Mouse (Mus musculus) lung, postnatal 25 days (tissue): ENCODE measurements around the gene Dnah2.

Source experiments
- DNase-seq: peaks from one replicate; pipeline ENCODE4 v3.0.0; 2022; ENCODE audit warnings: low spot score

Dnah2 gene

DNA sequence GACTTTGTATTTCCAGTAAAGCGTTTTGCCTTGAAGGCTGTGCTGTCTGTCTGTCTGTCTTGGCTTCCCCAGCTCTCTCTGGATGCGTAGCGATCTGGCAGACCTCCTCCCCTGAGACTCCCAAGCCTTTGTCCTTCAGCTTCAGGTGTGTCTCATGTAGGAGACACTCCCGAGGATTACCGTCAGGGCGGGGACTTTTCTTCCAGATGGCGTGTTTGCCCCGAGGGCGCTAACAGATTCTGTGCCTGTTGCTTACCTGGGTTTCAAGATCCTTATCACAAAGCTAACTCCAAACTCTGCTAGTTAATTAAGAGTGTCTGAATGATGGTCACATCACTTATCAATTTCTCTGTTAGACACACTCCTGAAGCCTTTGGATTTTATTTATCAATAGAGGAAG, 79.6 kb downstream of the Dnah2 start:
- DNase-seq, result no peak

DNA sequence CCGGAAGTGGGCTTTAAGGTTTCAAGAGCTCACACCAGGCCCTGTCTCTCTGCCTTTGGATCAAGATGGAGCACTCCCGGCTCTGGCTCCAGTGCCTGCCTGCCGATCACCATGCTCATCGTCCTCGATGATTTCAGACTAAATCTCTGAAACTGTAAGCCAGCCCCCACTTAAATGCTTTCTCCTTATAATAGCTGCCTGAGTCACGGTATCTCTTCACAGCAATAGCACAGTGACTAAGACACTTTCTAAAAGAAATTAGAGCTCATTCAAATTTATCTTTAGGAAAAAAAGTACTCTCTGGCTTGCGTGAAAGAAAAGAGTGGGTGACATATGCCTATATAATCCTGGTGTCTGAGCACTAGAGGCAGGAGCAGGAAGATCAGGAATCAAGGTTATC, 84.9 kb downstream of the Dnah2 start:
- DNase-seq, result no peak

DNA sequence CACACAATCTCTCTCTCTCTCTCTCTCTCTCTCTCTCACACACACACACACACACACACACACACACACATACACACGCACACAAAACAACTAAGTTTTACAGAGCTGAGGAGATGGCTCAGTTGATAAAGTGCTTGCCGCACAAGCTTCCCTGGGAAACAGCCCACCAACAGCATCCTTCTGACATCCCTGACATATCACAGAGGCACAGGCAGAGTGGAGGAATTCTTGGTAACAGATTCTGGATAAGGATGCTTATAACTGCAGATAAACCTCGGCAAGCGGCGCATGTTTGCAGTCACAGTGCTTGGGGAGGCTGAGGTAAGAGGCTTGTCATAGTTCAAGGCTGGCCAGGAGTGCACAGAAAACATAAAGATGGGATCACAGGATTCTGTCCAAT, 87.3 kb downstream of the Dnah2 start:
- no peak for DNase-seq

DNA sequence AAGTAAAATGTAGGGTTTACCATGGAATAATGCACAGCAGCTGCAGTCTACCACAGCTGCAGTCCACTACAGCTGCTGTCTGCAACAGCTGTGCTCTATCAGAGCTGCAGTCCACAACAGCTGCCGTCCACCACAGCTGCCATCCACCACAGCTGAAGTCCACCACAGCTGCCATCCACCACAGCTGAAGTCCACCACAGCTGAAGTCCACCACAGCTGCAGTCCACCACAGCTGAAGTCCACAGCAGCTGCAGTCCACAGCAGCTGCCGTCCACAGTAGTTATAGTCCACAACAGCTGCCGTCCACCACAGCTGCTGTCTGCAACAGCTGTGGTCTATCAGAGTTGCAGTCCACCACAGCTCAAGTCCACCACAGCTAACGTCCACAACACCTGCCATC, 89.0 kb downstream of the Dnah2 start:
- no peak for DNase-seq

DNA sequence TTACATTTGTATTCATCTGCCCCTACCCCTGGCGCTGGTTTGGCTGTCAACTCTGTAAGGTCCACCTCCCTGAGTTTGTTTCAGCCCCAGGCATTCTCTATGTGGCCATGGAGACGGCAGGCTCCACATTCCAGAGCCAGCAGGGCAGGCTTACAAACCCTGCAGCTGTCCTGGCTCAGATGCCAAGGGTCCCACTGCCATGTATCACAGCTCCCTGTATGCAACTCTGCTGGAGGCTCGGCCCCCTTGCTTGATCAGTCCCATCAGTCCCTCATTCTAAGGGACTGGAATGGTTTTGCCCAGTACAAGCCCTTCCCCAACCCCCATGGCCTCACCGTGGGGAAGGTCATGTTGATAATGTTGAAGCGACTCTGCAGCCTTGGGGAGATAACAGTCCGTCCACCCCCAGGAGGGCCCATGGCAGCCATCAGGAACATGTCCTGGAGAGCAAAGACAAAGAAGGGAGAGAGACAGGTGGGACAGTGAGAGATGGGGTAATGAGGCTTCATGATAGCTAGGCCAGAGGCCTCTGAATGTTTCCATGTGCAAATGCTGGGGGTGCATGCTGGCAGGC, 91.8 kb downstream of the Dnah2 start:
- DNase-seq, result no peak

DNA sequence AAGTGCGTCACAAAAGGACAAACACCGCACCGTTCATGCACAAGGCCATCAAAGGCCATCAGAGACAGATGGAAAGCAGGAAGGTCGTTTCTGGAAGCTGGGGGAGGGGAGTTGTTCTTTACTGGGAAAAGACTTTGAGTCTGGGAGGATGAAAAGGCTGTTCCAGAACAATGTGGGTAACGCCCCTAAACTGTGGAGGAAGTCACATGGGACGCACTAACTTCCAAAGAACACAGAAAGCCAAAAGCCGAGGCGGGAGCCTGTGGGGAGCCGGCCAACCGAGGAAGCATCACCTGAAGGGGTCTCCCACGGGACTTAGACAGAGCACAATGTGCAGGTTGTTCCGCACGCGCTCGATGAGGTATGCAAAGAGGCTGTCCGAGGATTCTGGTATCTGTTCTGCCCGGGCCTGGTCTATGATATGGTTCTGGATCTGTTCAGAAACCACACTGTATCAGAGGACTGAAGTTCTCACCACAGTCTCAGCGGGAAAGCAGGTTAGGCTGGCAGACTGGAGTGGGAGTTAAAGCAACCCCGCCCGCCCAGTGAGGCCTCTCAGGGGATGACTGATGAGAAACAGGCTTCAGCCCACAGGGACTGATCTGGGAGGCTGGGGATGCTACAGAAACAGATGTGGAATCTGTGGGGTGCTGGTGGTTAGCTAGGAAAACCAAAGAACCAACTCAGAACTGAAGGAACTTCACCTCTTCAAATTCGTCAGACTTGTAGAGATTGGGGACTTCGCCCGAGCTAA, 96.6 kb downstream of the Dnah2 start:
- peak; percentile 69 for DNase-seq

DNA sequence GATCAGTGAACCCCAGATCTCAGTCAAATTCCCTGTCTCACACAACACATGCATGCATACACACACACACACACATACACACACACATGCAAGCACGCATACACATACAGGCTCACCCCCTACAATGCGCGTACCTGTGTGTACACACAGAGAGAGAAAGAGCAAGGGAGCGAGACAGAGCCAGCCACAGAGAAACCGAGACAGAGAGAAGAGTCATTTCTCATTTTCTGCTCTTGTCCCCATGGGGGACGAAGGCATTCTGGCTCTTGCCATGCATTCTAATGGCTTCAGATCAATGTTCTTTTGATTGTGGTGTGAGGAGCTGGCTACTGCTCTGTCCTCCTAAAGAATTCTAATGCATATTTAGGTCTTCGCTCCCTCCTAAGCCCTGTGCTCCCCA, 101.6 kb downstream of the Dnah2 start:
- no peak for DNase-seq

DNA sequence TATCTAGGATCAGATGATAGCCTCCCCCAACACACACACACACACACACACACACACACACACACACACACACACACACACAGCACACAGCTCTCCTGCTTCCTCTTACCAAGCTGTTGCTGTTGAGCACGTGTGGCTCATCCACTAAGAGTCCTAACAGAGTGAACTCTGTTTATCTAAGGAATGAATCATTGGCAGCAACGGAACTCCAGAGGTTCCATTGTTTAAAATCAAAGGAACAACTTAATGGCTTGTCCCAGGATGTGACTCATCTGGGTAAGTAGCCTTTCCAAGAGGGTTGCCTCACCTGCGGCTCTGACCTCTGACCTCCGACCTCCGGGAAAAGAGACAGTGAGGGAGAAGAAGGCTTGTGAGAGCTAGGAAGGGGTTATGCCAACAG, 105.6 kb downstream of the Dnah2 start:
- DNase-seq, result peak; percentile 78

DNA sequence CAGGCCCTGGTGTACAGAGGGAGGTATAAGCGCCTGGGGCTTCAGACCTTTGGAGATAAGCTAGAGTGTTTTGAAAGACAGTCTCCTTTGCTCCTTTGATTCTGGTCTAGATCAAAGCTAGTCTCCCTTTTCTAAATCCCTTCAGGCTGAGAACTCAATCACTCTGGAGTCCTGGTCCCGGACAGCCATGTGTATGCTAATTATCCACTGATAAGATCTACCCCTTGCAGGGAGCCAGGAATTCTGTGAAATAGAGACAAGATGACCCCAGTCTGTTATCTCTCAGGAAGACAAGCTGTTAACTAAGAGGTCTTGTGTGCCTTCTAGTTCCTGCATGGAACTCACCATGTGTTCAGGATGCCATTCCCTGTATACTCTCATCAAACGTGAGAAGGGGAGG, 111.6 kb downstream of the Dnah2 start:
- DNase-seq, result no peak

DNA sequence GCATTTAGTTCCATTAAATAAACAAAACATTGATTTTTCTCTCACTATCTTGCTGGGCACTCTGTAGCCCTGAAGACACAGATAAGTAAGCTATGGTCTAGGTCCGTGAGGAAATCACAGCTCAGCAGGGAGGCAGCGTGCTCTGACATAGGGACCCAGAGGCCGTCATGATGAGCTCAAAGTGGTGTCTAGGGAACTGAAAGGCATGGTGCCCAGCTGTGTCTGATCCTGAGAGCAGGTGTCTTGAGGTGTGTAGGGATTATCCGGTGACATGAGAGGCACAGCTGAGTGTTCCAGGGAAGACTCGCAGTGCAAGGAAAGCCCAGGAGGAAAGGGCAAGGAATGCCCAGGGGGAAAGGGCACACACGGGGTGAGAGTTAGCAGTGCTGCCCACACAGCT, 115.7 kb downstream of the Dnah2 start:
- DNase-seq, result no peak

DNA sequence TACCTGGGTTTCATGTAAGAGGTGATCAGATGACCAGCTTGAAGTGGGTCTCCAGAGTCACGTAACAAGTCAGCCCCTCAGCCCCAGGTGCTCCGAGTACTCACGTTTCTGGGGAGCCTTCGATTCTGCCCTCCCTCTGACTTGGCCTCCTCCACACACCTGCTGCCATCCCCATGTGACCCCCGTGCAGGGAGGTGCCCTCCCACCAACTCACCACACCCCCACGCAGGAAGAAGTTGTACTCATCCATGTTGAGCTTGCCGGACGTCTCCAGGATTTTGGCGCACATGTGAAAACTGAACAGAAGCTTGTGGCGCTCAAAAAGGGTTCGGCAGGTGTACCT, 116.3 kb downstream of the Dnah2 start:
- DNase-seq, result no peak

DNA sequence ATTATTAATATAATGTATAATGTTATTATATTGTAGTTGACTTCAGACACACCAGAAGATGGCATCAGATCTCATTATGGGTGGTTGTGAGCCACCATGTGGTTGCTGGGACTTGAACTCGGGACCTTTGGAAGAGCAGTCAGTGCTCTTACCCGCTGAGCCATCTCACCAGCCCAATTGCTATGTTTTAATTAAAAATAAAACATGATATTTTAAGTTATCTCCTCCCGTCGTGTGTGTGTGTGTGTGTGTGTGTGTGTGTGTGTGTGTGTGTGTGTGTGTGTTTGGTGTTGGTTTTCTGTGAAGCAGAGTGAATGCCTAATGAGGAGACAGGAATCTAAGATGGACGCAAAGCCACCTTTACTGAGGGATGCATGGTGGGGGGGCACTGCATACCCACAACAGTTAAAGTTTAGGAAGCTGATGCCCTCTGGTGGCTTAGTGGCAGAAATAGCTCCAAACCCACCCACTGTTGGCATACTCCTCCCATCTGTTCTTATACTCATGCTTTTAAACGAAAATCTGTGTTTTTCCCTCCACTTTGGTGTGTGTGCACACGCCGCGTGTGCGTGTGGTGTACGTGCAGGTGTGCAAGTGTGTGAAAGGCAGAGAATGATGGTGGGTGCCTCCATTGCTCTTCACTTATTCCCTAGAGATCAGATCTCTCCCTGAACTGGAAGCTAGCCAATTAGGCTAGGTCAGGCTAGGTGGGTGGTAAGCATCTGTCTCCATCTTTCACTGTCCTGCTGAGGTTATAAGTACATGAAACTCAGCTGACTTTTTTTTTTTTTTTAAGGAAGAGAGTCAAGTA, 116.9 kb downstream of the Dnah2 start:
- DNase-seq, result peak; percentile 89

DNA sequence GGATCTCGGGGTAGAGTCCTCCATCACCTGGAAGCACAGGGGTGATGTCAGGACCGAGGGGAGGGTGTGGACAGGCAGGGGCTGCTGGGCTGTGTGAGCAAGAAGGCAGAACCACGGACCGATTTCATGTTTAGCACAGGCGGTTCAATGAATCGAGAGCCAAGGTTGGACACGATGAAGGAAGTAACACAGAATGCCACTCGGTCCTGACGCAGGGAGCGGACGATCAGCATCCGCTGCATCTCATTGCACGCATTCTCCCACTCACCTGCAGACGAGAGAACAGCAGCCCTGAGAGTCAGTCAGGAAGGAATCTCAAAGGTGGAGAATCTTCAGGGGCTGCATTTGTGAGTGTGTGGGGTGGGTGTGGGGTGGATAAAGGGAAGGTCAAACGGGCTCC, 118.3 kb downstream of the Dnah2 start:
- no peak for DNase-seq

DNA sequence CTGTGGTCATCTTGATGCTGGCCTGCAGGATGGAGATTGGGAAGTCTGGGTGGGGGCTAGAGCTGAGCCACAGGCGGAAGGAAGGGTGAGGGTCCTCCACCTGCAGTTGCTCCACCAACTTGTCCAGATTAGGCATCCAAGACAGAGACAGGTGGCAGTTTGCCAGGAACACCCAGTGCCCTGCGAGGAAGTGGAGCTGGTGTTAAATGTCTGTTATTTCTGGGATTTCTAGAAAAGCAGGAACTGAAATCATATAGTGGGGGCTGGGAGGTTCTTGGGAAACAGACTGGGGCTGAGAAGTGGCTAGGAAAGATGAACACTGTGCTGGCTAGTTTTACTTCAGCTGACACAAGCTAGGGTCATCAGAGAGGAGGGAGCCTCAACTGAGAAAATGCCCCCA, 119.6 kb downstream of the Dnah2 start:
- peak; percentile 40 for DNase-seq

DNA sequence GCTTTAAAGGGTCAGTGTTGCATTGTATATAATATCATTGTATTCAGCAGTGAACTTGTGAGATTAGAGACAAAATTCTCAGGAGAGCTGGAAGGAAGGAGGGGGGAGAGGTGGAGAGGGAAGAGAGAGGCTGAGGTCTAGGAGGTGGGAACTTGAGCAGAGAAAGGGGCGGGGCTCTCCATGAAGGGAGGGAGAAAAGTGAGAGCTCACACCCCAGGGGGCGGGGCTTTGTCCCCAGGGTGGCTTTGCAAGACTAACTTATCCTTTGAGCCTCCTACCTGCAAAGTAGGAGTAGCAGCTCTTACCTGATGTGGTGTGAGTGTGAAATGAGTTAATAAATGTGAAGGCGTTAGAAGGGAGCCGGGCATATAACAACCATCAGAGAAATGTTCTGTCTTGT, 120.2 kb downstream of the Dnah2 start:
- peak; percentile 77 for DNase-seq

DNA sequence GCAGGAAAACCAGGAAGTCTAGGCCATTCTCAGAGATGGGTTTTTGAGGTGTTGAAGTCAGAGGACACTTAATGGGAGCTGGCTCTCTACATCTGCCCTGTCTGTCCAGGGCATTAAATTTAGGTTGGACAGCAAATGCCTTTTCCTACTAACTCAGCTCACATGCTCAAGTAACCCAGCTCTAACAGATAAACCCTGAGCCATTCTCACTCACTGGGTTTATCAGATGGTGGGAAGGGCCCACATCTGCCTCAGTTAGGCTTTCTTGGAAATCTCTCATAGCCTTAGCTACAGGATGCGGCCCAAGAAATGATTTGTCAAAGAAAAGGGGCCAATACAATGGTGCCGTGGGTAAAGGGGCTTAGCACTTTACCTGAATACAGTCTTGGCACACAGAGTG, 122.7 kb downstream of the Dnah2 start:
- no peak for DNase-seq

DNA sequence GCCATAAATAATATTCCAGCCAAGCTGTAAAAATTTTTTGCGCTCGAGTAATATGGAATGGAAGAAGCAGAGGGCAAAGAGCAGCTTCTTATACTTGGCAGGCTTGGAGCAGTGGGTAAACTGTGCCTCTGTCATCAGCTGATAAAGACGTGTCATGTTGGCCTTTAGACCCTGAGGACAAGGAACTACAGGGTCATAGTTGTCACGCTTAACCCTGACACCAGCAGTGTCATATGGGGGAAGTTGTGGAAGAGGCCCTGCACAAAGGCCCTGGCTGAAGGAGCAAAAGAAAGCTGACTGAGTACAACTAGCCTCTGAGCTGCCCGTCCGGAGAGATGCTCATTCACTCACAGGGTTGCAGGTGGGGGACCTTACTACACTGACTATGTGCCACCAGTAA, 125.0 kb downstream of the Dnah2 start:
- no peak for DNase-seq

DNA sequence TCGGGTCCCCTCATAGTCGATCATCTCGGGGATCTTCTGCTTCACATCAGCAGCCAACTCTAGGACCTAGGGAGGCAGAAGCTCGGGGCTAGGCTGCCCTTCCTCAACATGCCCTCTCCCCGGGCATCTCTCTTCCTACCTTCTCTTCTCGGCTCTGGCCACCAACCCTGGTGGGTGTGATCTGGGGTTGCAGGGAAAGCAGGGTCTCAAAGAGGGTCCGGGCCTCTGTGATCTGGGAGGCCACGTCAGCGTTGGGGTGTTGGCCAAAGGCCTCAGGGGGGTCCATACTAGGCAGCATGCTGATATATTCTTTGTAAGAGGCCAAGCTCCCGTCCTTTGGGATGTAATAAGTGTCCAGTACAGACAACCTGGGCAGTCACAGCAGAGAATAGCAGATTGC, 126.1 kb downstream of the Dnah2 start:
- DNase-seq, result no peak

DNA sequence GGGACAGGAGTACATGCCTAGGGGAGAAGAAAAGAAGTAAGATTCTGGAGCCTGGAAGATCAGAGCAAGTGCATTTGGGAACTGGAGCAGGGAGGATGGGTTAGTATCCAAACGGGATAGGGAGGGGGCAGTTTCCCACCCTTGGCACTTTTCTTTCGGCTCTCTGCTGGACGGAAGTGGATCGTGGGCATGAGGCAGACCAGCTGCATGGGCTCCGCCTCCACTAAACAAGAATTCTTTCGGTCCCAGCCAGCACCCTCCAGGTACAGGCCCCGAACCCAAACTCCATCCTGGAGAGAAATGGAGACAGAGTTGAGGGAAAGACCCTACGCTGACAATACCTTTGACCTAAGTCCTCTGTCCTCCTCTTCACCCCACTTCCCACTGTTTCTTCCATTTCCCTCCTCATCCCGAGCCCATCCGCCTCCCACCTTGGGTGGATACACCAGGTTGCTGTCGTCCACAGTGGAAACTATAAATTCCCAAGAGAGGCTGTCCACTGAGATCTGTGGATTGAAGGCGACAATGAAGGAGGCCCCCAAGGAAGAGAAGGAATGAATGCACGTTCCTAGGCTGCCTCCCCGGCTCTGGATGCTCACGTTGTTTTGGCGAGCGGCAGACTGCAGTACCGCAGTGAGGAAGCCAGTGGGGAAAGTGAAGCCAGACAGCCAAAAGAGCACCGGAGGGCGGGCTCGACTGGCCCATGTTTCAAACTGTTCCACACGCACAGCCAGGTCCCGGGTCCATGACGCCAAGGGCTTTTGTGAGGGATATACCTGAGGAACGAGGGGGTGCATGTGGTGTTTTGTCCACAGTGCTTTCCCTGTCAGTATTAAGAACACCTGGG, 127.6 kb downstream of the Dnah2 start:
- DNase-seq, result no peak

DNA sequence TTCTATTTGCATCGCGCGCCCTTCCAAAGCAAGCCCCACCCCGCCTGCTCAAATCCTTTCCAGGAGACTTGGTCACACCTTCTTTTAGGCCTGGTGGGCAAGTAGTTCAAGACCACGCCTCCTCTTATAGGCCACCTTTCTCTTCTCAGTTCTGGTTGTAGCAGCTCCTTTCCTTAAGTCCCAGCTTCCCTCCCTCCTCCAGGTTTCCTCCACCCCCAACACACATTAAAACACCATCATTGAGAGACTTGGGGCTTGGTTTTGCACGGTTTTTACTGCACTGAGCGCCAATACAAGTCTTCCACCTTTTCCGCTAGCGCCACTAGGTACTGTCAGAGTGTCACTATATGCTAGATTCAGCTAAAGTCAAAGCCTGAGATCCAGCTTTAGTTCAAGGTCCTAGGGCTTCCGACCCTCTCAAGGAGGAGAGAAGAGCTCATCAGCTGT, 128.3 kb downstream of the Dnah2 start:
- DNase-seq, result no peak

DNA sequence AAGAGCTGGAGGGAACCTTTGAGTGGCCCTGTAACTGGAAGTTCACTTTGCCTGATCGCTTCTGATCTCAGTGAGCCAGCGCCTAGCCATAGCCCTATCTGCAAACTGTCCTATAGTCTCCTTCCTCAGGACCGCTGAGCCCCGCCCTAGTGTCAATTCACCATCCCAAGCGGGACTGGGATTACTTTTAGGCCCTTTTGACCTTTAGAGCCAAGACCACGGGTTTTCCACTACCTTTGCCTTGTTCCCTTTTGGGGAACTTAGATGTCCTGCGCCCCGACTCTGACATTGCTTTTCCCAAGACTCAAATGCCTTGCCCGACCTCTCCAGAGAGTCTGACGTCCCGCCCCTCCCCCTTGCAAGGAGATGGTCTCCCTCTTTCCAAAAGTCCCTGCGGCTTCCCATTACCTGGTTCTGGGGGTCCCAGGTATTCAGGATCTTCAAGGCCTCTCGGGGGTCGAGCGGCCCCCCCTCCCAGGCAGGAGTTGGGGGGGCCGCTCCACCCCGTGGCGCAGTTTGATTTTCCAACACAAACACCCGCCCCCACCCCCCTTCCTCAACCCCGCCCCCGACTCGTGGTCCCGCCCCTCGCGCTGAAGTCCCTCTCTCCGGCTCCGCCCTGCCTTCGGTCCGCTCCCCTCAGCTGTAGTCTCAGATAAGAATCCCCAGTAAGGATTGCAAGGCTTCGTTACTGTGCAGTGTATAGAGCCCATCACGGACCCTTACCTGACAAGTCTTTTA, 128.9 kb downstream of the Dnah2 start:
- DNase-seq, result peak; percentile 67

DNA sequence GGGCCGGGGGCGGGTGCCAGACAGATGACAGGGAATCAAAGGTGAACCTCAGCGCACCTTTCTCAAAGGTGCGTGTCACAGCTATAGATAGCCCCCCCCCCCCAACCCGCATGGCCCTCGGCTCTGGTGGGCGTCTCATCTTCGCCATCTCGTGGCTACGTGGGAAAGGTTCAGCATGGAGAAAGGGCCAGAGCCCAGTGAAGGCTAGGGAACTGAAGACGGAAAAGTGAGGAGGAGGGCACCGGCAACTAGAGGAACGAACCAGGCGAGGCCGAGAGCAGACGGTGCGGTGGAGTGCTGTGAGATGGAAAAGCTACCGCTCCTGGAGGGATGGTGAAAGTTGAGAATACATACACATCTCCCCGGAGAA, 129.5 kb downstream of the Dnah2 start:
- no peak for DNase-seq
